Mouse (Mus musculus) forebrain, embryonic 12.5 days (tissue): ENCODE results near the gene Klf12. TPM values are rescaled to one million over a fixed set of nuclear protein-coding genes. Genes with fewer than 3 reads are reported as not detected.

Experiments used
- ATAC-seq: fragments of 200-750 bp; cut with Nextera tagmentation; 2 replicates; pipeline ENCODE4 v1.8.0; 2017; ENCODE audit warnings: moderate TSS enrichment; ENCODE audit not compliant: low FRiP score
- H3K27ac ChIP-seq: fragments of 300-500 bp; sonication (generic); 2 replicates; pipeline ENCODE4 v1.5.1; 2016; ENCODE audit warnings: mild to moderate bottlenecking
- H3K27me3 ChIP-seq: fragments of 300-500 bp; sonication (generic); 2 replicates; pipeline ENCODE4 v1.6.1; 2016; ENCODE audit warnings: mild to moderate bottlenecking
- H3K36me3 ChIP-seq: fragments of 300-500 bp; sonication (generic); replicated peaks from 2 replicates; pipeline ENCODE4 v1.6.1; 2016; ENCODE audit warnings: mild to moderate bottlenecking
- H3K4me1 ChIP-seq: fragments of 300-500 bp; sonication (generic); 2 replicates; pipeline ENCODE4 v1.6.1; 2016
- H3K4me2 ChIP-seq: fragments of 300-500 bp; sonication (generic); 2 replicates; pipeline ENCODE4 v1.6.1; 2016; ENCODE audit warnings: mild to moderate bottlenecking, moderate library complexity
- H3K4me3 ChIP-seq: fragments of 300-500 bp; sonication (generic); replicated peaks from 2 replicates; pipeline ENCODE4 v1.5.1; 2016; ENCODE audit warnings: mild to moderate bottlenecking
- H3K9ac ChIP-seq: fragments of 300-500 bp; sonication (generic); 2 replicates; pipeline ENCODE4 v1.6.1; 2016; ENCODE audit warnings: mild to moderate bottlenecking
- H3K9me3 ChIP-seq: fragments of 300-500 bp; sonication (generic); 2 replicates; pipeline ENCODE4 v1.6.1; 2016
- WGBS: fragments of 180-500 bp; shearing (Covaris S2); methylation state at CpG from one replicate; pipeline ENCODE4 v1.1.7; 2016; 5-methylcytosine and 5-hydroxymethylcytosine counted together
- polyA plus RNA-seq: library from polyadenylated mRNA; unstranded; fragments of >200 nt; fragmentation: Nextera tagmentation; extraction: Ambion mirVana; gene quantifications from 2 replicates; pipeline ENCODE4 v1.2.1, GENCODE M21; 2016

The Klf12 gene
- polyA plus RNA-seq, 1 experiment from 2014 or later: 45.7 TPM

DNA sequence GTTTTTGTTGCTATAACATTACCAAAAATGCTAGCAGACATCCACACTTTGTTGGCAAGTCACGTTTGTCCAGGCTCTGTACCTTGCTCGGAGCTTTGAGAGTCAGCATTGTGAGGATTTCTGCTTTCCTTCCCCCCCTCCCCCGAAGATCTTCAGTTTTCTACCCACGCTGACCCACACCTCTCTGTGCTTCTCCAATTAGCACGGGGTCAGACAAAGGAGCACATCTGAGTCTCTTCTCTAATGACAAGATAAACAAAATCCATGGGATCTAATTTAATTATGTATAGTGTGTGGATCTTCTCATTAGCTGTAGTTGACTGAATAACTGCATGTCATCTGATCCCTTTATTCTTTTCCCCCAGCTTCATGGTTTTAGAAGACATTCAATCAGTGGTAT, 215.8 kb downstream of the Klf12 start:
- H3K4me1 ChIP-seq: peaks cover 16% of the 10 kb centered on the region
- H3K4me2 ChIP-seq: no peak overlapping the region
- H3K36me3 ChIP-seq: no peaks in the 10 kb centered on the region
- 0 out of 2 replicates have a peak, but pooled peaks have one; percentile 36 for ATAC-seq
- no peaks in the 10 kb centered on the region for H3K9me3 ChIP-seq
- no peak overlapping the region for H3K27ac ChIP-seq
- H3K9ac ChIP-seq: no peak overlapping the region
- no peak overlapping the region for H3K4me3 ChIP-seq
- H3K27me3 ChIP-seq: no peaks in the 10 kb centered on the region
- 19% methylated on average over 5 of the region's 5 CpGs for WGBS

DNA sequence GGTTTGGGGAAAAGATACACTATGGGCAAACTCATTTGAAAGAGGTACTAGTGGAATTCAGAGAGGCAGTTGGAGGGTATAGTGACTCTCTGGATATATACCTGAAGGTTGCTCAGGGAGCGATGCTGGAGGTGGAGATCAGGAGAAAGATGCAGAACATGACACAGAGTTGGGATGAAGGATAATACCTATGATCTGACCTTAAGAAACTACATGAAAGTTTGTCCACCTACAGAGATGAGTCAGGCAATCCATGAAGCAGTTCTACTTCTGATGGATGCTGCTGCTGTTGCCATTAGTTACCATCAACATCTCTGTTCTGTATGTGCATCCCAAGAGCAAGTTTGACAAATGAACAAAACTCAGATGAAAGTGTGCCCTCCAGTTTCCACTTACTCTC, 222.0 kb downstream of the Klf12 start:
- Histone ChIP-seq H3K9ac (no peak overlapping the region), H3K4me1 (no peaks in the 10 kb centered on the region), H3K4me2 (no peak overlapping the region), H3K27me3 (no peaks in the 10 kb centered on the region), H3K27ac (no peak overlapping the region), H3K4me3 (no peak overlapping the region), H3K36me3 (no peaks in the 10 kb centered on the region; the same call in 1 of the 2 replicates), H3K9me3 (no peaks in the 10 kb centered on the region)
- 97% methylated on average over 1 of the region's 1 CpGs for WGBS
- no peak for ATAC-seq

DNA sequence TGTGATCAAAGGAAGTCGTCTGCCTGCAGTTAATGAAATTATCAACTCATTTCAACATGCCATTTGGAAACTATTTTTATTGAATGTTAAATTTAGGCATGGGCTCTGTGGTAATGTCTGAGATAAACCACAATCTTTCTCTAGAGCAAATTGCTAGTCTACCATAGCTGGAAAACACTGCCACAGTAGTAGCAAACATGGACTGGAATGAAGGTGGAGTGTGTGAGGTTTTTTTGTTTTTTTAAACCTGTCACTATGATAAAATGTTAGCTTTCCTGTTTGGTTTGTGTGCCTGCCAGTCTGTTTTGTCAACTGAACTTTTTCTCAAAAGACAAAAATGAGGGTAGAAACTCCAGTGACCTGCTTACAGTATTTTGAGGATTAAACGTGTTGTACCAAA, 230.3 kb downstream of the Klf12 start:
- H3K4me1 ChIP-seq: no peaks in the 10 kb centered on the region
- 78% methylated on average over 2 of the region's 2 CpGs for WGBS

DNA sequence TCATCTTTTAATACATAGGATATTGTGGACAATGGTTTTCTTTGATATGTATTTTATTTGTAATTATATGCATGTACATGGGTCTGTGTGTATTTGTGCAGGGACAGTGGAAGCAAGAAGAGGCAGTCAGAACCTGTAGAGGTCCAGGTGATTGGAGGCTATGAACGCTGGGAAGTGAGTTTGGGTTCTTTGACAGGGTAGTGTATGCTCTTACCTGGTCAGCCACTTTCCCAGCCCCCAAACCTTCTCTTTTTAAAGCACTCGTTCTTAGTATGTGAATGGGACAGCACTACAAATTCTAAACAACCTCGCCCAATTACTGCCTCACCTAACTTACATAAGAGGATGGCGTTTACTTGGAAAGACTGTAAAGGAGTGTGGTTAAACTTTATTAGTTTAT, 231.0 kb downstream of the Klf12 start:
- H3K4me2 ChIP-seq: no peak overlapping the region
- H3K9ac ChIP-seq: no peak overlapping the region
- H3K9me3 ChIP-seq: no peaks in the 10 kb centered on the region
- no peak overlapping the region for H3K4me3 ChIP-seq
- no peaks in the 10 kb centered on the region for H3K27me3 ChIP-seq
- H3K4me1 ChIP-seq: no peaks in the 10 kb centered on the region
- H3K27ac ChIP-seq: no peak overlapping the region
- 0 out of 2 replicates have a peak, but pooled peaks cover 6% of the 10 kb centered on the region for H3K36me3 ChIP-seq
- no peak for ATAC-seq
- 85% methylated on average over 4 of the region's 4 CpGs for WGBS

More for the DNA sequence above, 230.3 kb downstream of the Klf12 start:
- no peaks in the 10 kb centered on the region for H3K27me3 ChIP-seq
- H3K9ac ChIP-seq: no peak overlapping the region
- no peak overlapping the region for H3K4me2 ChIP-seq
- 0 out of 2 replicates have a peak, but pooled peaks cover 6% of the 10 kb centered on the region for H3K36me3 ChIP-seq
- H3K9me3 ChIP-seq: no peaks in the 10 kb centered on the region
- H3K27ac ChIP-seq: no peak overlapping the region
- no peak for ATAC-seq
- H3K4me3 ChIP-seq: no peak overlapping the region

DNA sequence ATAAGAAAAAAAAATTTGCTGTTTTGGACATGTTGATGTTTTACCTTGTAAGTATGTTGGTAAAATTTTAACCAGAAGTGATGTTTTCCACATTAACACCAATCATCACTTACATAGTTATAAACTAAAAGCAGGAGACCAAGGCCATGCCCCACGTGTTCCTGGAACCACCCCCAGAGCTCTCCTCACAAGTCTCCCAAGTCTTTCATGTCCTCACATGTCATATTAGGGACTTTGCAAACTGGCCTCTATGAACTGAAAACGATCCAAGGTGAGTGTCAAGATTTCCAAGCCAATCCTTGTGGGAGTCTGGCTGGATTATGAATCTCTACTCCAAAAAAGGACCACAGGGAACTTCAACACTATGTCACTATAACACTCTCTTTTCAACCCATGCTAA, 231.6 kb downstream of the Klf12 start:
- Histone ChIP-seq H3K4me1 (no peaks in the 10 kb centered on the region), H3K9me3 (no peaks in the 10 kb centered on the region), H3K27ac (no peak overlapping the region), H3K4me2 (no peak overlapping the region), H3K27me3 (no peaks in the 10 kb centered on the region), H3K4me3 (no peak overlapping the region), H3K36me3 (0 out of 2 replicates have a peak, but pooled peaks cover 6% of the 10 kb centered on the region), H3K9ac (no peak overlapping the region)
- no peak for ATAC-seq
- 80% methylated on average over 2 of the region's 2 CpGs for WGBS

- H3K36me3 ChIP-seq: no peaks in the 10 kb centered on the region
- no peak overlapping the region for H3K4me2 ChIP-seq
- H3K4me3 ChIP-seq: no peak overlapping the region
- peaks cover 4% of the 10 kb centered on the region for H3K4me1 ChIP-seq
- no peak overlapping the region for H3K9ac ChIP-seq
- H3K9me3 ChIP-seq: no peaks in the 10 kb centered on the region
- H3K27me3 ChIP-seq: no peaks in the 10 kb centered on the region
- no peak for ATAC-seq
- no peak overlapping the region for H3K27ac ChIP-seq
Observed at GRCm38 (mm10) chr14:100045431-100045830, 239.0 kb downstream of the Klf12 start.

GRCm38 (mm10) chr14:100041823-100042222, 242.7 kb downstream of the Klf12 start:
- WGBS: 37% methylated on average over 6 of the region's 6 CpGs
- Histone ChIP-seq H3K36me3 (no peaks in the 10 kb centered on the region), H3K27me3 (no peaks in the 10 kb centered on the region), H3K9ac (no peak overlapping the region), H3K4me3 (no peak overlapping the region), H3K4me2 (no peak overlapping the region), H3K27ac (no peak overlapping the region), H3K4me1 (peaks cover 4% of the 10 kb centered on the region), H3K9me3 (no peaks in the 10 kb centered on the region)
- ATAC-seq: peak; percentile 68; the same call in 1 of the 2 replicates

DNA sequence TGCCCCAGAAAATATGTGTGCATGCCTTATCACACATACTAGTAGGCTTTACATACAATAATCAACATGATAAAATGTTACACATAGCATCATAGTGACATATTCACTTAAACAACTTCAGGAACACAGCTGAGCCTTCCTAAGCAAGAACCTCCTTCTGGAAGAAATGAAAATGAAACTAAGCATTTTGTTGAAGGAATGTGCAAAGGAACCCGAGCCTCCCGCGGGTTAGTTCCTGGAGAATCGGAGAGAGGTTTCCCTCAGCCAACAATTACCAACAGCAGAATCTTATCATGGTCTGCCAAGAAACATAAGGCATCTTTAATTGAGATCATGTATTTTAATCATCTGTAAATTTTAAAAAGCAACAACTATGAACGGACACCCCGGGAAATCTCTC, 257.8 kb downstream of the Klf12 start:
- Histone ChIP-seq H3K27me3 (no peaks in the 10 kb centered on the region), H3K4me2 (no peak overlapping the region), H3K27ac (no peak overlapping the region), H3K36me3 (peaks cover 10% of the 10 kb centered on the region), H3K9ac (no peak overlapping the region), H3K9me3 (no peaks in the 10 kb centered on the region), H3K4me3 (no peak overlapping the region), H3K4me1 (0 out of 2 replicates have a peak, but pooled peaks cover 2% of the 10 kb centered on the region)
- WGBS: 89% methylated on average over 6 of the region's 6 CpGs
- no peak for ATAC-seq

- no peak overlapping the region for H3K4me3 ChIP-seq
- H3K4me2 ChIP-seq: no peak overlapping the region
- peaks cover 7% of the 10 kb centered on the region for H3K36me3 ChIP-seq
- no peak for ATAC-seq
- no peaks in the 10 kb centered on the region for H3K9me3 ChIP-seq
- H3K27me3 ChIP-seq: no peaks in the 10 kb centered on the region
- H3K4me1 ChIP-seq: no peaks in the 10 kb centered on the region
- WGBS: 88% methylated on average over 2 of the region's 2 CpGs
- H3K27ac ChIP-seq: no peak overlapping the region
- no peak overlapping the region for H3K9ac ChIP-seq
Observed at GRCm38 (mm10) chr14:100017219-100017618, 267.3 kb downstream of the Klf12 start.

- no peak overlapping the region for H3K9ac ChIP-seq
- no peaks in the 10 kb centered on the region for H3K36me3 ChIP-seq
- no peak for ATAC-seq
- WGBS: 77% methylated on average over 5 of the region's 5 CpGs
- H3K27me3 ChIP-seq: no peaks in the 10 kb centered on the region
- no peak overlapping the region for H3K27ac ChIP-seq
- no peak overlapping the region for H3K4me2 ChIP-seq
- no peaks in the 10 kb centered on the region for H3K9me3 ChIP-seq
- H3K4me3 ChIP-seq: no peak overlapping the region
- H3K4me1 ChIP-seq: no peaks in the 10 kb centered on the region
Observed at GRCm38 (mm10) chr14:100010525-100010924, 274.0 kb downstream of the Klf12 start.

GRCm38 (mm10) chr14:100009790-100010382, 274.6 kb downstream of the Klf12 start:
- H3K36me3 ChIP-seq: no peaks in the 10 kb centered on the region
- H3K9ac ChIP-seq: no peak overlapping the region
- H3K4me1 ChIP-seq: no peaks in the 10 kb centered on the region
- H3K27ac ChIP-seq: no peak overlapping the region
- no peaks in the 10 kb centered on the region for H3K27me3 ChIP-seq
- no peak overlapping the region for H3K4me3 ChIP-seq
- 47% methylated on average over 4 of the region's 4 CpGs for WGBS
- no peaks in the 10 kb centered on the region for H3K9me3 ChIP-seq
- H3K4me2 ChIP-seq: no peak overlapping the region
- ATAC-seq: peak; percentile 44; the same call in 1 of the 2 replicates

GRCm38 (mm10) chr14:99983510-99983909, 301.0 kb downstream of the Klf12 start:
- Histone ChIP-seq H3K27me3 (no peaks in the 10 kb centered on the region), H3K4me2 (no peak overlapping the region), H3K36me3 (peaks cover 6% of the 10 kb centered on the region; the same call in 1 of the 2 replicates), H3K9ac (no peak overlapping the region), H3K4me1 (no peaks in the 10 kb centered on the region), H3K27ac (no peak overlapping the region), H3K4me3 (no peak overlapping the region), H3K9me3 (no peaks in the 10 kb centered on the region)
- WGBS: 58% methylated on average over 7 of the region's 7 CpGs
- peak; percentile 53; the same call in 1 of the 2 replicates for ATAC-seq

- Histone ChIP-seq H3K36me3 (no peaks in the 10 kb centered on the region), H3K27ac (no peak overlapping the region)
- WGBS: 90% methylated on average over 3 of the region's 3 CpGs
Observed at GRCm38 (mm10) chr14:99981209-99981608, 303.3 kb downstream of the Klf12 start.

More at GRCm38 (mm10) chr14:99981209-99981608, 303.3 kb downstream of the Klf12 start:
- Histone ChIP-seq H3K9me3 (no peaks in the 10 kb centered on the region), H3K9ac (no peak overlapping the region), H3K4me3 (no peak overlapping the region), H3K27me3 (no peaks in the 10 kb centered on the region), H3K4me1 (no peaks in the 10 kb centered on the region), H3K4me2 (no peak overlapping the region)
- no peak for ATAC-seq
